Mouse (Mus musculus): ENCODE results near the gene Paqr5. TPM values are rescaled to one million over a fixed set of nuclear protein-coding genes. Genes with fewer than 3 reads are reported as not detected.
A peak's percentile ranks its signal among the peaks of the same experiment; 100 is the strongest.

Gene Paqr5
- total RNA-seq, 2 experiments from 2014 or later, result 3.5 to 3.8 TPM

DNA sequence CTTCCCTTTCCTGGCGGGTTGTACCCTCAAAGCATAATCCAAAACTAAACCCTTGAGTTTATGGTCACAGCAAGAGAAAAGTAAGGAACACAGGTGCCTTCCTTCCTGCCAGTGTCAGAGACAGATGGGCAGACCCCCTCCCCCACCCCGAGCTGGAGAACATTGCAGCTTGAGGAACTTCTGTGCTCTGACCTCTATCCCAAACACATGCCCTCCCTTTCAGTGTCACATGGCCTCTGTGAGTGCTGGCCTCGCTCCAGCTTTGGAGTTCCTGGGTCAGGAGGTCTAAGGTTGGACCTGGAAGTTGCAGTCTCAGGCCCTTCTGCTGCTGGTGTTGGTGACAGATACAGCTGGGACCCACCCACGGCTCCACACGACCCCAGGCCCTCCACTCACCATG is 65.9 kb downstream of the Paqr5 start:
- DNase-seq (ENCODE audit: low spot score in 2 of 2), result no peak

DNA sequence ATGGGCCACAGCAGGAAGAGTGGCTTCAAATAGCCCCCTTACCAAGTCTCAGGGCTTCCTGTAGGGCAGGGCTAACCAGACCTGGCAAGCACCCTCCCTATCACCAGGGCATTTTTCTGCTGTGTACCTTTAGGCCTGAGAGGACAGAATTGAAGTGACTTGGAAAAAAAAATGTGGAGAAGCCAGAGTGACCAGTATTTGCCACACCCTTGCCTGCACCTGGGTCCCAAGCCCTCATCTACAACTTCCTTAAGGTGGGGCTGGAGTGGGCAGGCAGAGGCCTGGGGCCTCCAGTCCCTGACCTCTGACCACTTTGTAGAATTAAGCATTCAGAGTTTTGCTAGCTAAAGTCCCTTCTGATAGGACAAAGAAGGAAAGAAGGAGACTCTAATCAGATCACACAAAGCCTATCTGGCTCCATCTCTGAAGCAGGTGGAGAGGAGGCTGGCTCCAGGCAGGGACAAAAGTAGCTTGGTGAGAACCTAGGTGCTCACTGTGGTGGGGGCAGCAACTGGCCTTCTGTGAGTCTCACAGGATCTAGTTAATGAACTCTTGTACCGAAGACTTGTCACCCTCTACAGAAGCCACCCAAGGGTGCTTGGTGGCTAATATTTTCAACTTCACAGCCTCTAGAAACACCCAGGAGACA is 66.6 kb downstream of the Paqr5 start:
- no peak for DNase-seq (ENCODE audit: low spot score in 2 of 2)

DNA sequence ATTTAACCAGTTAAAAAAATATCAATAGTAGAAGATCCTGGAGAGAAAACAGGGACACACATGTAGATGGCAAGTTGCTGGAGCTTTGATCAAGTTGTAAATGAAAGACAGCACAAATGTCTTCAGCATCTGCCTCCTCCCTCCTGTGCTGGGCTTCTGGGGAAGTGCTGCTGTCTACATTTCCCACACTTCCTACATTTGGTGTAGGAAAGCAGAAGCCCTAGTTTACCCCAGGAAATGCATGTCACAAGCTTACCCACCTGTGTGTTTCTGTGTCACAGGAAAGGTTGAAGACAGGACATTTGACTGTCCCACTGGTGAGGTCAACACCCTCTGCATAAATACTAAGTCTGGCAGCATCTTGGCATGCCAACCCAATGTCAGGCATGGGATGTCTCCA is 71.9 kb downstream of the Paqr5 start:
- DNase-seq (ENCODE audit: low spot score in 2 of 2), result no peak

DNA sequence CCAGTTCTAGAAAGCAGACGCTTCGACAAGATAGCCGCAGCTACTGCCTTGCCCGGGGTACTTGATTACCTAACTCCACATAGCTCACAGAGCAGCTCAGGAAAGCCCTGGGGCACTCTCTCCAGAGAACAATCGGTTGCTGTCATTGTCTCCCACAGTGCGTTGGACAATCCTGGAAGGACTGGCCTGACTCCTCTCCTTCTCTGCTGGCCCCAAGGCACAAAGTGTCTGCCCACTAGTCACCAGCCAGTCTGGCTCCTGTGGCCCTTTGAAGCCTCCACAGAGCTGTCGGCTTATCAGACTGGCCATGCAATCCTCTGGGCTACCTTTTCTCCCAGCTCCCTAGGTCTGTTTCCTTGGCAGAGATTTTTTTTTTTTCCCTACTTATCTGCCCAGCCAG is 74.4 kb downstream of the Paqr5 start:
- DNase-seq (ENCODE audit: low spot score in 2 of 2), result no peak

DNA sequence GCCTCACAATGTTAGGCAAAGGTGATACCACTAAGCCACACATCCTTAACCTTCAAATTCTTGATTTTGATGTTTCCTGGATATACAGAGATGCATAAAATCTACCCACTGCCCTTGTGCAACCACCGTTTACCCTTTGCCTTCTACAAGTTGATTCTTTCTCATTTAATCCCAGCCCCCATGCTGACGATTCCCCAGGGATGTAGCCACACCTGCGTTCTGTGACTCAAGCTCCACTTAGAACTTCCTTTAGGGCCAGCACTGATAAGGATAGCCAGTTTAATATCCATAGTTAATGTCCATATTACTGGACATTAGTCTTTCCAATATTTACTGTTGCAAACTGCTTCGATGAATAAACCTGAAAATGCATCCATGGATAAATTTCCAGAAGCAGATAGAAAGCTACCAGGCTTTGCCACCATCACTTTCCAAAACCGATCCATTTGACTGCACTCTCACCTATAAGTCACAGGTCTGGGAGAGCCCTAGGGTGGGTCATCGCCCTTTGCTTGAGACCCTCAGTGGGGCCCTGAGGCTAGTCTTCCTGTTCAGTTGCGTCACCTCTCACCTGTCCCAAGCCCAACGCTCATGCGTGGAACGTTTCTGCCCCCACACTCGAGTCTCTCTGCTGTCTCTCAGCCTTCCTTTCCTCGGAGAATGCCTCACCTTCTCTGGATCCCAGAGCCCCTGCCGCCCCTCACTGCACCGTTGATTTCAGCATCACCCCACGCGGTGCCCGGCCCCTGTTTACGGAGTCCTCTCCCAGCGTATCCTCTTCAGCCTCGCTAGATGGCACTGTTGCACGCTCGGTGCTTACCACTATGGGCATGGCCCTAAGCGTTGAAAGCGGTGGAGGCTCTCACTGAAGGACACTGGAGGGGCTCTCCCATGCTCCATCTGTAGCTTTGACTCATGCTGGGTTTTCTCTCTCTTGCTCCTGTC is 79.0 kb downstream of the Paqr5 start:
- DNase-seq (ENCODE audit: low spot score in 2 of 2), result peak; percentile 73 to 80

DNA sequence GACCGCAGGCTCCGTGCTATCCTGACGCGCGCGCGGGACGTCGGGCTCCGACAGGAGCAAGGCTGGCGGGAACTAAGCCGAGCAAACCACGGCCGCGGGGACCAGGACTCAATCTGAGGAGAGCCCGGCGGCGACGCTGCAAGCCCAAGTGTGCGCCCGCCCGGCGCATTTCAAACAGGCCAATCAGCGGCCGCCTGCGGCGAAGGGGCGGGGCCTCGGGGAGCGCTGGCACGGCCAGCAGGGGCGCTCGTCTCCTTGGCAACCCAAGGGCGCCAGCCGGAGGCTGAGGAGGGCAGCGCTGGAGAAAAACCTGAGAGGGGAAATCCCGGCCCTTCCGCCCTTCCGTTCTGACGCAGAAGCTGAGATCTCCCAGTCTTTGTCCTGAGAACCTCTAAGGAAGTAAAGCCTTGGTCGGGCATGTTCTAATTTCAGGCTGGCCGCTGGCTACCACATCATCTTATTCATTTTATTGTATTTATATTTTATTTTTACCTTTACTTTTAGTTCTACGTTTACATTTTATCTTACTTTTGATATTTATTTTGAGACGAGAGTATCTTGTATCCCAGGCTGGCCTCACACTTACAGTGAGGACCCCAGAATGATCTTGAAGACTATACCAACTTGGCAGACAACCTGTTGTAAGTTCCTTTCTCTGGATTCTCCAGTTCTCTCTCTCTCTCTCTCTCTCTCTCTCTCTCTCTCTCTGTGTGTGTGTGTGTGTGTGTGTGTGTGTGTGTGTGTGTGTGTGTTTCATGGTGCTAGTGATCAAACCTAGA is 79.8 kb downstream of the Paqr5 start, which contains the start of gene Kif23:
Gene Kif23 (minus strand): TSS at position 152 of the 779 bp plus-strand sequence.
- DNase-seq (ENCODE audit: low spot score in 2 of 2), result peak; percentile 95 to 96

DNA sequence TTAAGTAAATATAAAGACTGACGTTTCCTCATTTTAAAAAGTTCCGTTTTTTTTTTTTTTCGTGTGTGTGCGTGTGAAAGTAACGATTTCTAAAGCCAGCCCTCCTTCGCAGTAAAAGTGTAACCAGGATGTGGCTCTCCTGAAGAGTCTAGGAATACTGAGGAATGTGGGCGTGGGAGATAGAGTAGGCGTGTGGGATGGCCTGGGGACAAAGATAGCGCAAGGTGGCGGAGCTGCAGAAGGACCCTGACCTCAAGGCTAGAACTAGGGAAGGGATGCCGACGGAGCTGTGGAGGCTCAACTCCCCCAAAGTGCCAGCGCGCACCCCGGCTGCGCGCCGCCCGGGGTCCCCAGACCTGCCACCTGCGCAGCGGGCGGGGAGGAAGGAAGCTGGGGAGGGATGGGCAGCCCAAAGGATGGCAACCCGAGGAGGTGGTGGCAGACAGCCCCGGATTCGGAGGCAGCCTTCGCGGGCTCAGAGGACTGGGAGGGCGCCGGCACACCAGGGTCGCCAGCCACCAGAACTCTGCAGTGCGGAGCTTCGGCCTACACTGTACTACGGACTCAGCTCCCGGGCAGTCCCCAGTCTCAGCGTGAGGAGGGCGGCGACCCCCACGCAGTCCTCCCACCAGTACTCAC is 80.6 kb downstream of the Paqr5 start:
- DNase-seq (ENCODE audit: low spot score in 2 of 2), result no peak

DNA sequence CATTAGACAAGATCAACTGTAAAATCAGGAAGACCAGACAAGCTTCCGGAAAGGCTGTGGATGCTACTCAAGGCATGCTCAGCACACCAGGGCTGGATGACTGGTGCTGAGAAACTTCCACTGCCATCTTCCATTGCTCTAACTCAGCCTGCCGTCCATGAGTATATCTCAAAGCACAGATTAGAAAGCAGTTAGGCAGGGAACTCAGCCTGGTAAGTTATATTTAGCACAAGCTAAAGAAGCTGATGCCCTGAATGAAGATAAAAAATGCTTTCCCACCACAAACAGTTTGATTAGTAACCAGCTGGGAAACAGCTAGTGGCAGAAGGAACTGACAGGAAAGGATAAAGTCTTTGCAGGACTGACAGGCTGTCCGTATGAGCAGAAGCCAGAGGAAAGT is 85.6 kb downstream of the Paqr5 start:
- no peak for DNase-seq (ENCODE audit: low spot score in 2 of 2)

DNA sequence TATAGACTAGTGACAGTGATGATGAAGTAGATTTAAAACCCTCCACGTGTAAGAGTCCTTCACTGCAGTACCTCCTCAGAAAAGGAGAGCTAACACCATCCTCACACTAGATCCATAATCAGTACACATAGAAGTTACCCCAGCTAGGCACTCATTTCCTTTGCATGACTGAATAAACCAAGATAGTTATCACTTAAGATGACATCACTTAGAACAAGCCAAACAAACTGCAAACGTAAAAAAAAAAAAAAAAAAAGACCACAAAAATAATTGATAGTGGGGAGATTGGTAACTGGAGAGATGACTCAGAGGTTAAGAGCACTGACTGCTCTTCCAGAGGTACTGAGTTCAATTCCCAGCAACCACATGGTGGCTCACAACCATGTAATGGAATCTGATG is 93.3 kb downstream of the Paqr5 start:
- DNase-seq (ENCODE audit: low spot score in 2 of 2), result no peak

DNA sequence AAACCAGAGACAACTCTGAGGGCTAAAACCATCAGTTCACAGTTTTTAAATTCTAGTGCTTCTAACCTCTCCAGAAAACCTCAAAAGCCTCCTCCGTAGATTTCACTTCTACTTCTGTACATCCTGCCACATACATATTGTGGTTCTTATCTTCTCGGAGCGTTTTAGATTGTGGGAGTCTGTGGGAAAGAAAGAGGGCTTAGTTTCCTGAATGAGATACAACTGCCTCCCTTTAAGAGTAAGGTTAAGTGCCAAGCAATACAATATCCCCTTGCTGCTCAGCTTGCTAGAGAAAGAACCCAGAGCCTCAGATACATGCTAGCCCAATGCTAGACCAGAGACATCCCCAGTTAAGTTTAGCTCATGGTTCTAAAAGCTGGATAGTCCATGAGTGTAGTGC is 94.6 kb downstream of the Paqr5 start:
- DNase-seq (ENCODE audit: low spot score in 2 of 2), result no peak

DNA sequence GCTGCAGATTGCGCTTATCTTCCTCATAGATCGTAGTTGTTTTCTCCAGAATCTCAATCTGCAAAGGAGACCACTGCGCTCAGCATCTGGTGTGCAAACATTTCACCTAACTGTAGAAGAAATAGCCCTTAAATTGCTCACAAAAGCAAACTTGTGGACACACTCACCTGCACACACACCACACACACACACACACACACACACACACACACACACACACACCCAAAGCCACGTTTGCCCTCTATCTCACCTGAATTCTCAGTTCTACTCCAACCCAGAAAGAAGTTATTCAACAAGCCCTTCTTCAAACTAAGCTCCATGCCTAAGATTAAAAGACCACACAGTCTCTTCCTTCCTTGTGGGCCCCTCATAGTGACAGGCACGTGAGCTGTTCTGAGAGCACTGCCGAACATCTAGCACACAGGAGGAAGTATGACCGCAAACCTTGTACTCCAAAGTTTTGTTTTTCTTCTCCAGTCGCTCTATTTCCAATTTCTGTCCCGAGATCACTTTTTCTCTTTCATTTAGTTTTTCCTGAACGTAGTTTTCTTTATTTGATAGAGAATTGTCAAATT is 101.5 kb downstream of the Paqr5 start:
- no peak for DNase-seq (ENCODE audit: low spot score in 2 of 2)

DNA sequence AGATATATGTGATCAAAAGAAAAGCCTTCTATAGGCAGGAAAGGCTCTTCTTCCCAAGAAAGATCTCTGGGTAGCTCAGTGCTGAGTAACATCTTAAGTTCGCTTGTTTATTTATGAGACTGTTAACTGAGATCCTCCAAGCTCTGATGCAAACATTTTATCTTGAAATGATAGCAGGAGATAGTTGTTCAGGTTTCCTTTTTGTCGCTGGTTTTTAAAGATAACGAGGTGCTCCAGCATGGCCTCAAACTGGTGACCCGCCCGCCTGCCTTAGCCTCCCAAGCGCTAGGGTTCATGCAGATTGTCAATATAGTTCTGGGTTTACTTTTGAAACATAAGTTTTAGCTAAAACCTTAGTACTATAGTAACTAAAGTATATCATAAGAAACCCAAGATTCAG is 106.3 kb downstream of the Paqr5 start:
- DNase-seq (ENCODE audit: low spot score in 2 of 2), result no peak

DNA sequence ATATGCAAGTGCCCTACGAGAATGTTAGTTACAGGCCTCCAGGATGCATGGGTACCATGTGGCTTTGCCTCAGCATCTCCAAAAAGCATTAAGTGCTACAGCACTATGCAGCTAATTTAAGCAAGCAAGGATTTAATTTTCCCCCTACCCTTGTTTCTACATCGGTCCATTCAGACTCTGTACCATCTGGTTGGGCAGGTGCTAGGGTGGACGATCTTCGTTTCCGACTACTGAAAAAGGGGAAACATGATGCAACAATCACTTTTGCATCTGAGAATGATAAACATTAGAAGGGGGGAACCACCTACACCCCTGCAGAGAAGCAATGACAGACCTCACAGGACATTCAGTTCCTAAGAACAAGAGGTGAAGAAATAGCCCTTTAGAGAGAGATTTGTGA is 107.2 kb downstream of the Paqr5 start:
- DNase-seq (ENCODE audit: low spot score in 2 of 2), result no peak

DNA sequence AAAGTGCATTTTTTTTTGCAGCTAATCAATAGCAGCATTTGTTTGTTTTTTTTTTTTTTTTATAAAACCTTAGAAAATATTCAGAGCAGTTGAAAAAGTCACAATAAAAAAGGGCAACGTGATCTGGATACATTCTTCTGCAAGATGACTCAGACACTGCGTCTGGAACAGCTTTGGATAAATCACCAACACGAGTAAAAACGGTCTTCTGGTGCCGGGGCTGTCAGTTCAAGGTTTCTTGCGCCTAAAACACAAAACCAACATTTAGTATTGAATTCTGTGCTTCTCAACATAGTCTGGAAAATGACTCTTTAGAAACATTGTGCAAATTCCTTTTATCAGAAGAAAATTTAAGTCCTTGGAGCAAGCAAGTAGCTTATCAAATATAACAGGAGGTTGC is 109.2 kb downstream of the Paqr5 start:
- DNase-seq (ENCODE audit: low spot score in 2 of 2), result no peak

DNA sequence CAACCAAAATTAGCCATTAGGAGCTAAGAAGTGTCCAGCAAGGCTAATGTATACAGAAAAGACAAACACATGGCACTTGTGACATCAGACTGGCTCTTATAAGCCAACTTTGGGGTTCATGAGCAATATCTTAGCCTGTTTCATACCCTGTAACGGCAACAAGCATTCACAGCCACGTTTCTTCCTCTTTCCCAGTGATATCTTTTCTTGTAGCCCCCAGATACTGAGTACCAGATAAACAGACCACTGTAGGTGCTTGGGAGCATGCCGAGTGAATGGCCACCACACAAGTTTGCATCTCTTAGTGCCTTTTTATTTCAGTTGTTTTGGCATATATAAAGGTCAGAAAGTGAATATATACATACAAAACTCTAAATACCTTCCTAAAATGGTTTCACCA is 109.7 kb downstream of the Paqr5 start:
- no peak for DNase-seq (ENCODE audit: low spot score in 2 of 2)

DNA sequence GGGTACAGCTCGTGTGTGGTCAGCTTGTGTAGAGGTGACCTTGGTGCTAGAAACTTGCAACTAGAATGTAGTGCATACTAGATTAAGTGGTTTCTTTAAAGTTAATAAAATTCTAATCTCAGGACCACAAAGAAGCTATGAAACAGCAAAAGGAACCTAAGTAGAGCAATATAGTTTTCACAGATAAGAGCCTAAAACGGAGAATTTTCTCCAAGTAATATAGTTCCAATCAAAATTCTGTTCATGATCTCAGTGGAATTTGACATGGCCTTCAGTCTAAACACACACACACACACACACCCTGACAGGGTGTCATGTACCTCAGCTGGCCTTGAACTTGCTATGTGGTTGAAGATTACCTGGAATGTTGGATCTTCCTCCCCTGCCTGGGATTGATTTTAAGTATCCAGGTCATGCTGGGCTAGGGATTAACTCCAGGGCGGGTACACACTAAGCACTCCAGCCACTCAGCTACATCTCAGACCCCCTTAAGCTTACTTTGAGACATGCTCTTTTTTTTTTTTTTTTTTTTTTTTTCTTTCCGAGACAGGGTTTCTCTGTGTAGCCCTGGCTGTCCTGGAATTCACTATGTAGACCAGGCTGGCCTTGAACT is 111.2 kb downstream of the Paqr5 start:
- DNase-seq (ENCODE audit: low spot score in 2 of 2), result no peak

DNA sequence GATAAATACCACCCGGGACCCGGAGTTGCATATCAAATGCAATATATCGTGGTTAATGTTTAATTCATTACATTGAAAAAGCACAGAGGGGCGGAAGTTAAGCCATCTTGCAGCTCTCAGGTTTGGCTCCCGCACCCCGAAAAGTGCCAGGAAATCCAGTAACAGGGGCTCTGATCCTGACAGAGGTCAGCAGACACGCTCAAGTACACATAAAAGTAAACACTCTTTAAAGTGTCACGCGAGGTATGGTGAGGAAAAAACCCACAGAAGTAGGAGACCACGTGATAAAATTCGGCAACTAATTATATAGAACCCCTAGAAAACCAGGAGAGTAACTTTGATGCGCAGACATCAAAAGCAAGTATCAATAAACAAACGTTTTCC is 111.7 kb downstream of the Paqr5 start:
- no peak for DNase-seq (ENCODE audit: low spot score in 2 of 2)

DNA sequence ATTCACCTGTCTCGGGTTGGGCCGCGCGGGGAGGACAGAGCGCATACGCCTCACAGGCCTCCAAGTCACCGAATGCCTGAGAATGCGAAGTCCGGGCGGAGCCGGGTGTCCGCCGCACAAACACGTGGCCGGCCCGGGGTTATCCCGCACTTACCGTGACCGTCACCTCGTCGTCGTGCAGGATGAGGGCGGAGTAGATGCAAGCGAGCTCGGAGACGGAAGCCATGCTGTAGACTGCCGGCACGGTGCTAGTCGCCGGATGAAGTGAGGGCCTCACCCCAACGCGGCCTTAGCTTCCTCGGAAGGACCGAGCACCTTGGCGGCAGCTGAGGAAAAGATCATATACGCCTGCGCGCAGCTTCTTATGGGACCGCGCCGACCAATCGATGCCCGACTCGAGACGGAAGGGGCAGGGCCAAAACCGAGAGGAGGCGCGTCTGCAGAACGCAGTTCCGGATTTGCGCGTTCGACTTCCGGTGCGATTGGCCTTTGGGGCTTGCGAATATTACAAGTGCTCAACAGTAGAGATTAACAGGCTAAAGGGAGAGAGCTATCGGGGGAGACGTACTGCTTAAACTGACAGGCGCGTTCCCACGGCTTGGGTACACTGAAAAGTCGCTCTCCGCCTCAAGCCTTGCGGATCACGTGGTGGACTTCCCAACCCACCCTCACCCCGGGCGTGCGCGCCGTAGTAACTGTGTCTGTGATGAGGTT is 112.3 kb downstream of the Paqr5 start, which contains the start of gene Rplp1:
Gene Rplp1 (minus strand): TSS at position 340 of the 714 bp plus-strand sequence.
- DNase-seq (ENCODE audit: low spot score in 2 of 2), result peak; percentile 96 to 97

DNA sequence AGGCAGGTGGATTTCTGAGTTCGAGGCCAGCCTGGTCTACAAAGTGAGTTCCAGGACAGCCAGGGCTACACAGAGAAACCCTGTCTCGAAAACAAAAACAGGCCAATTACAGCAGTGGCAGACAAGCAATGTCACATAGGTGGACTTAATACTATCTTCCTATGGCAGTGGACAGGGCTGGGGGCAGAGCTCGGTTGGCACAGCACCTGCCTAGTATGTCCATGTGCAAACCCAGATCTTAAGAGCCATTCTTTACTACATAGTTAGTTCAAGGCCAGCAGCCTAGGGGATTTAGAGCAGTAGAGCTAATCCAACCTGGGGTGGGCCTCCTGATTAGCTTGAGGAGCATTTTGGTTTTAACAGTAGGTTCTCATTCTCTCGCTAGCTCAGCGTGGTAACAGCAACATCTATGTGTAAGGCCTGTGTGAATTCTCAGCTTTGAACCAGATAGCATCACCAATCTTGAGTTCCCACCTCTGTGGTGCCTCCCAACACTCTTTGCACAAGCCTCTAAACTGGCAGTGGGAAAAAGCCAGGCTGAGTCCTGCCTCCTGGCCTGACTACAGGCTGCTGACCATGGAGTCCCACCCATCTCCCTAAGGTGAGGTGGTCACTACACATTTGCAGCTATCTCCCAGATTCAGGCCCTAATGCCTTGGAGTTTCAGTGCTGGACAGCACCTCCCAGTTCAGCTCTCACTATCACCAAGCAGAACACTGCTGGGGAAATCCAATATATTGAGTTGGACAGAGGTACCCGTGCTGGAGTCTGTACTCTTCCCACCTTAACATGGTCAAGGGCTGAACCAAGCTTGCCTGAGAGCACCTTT is 115.1 kb downstream of the Paqr5 start:
- DNase-seq (ENCODE audit: low spot score in 2 of 2), result no peak
